Mouse (Mus musculus): ENCODE results near the gene Cdv3. TPM values are rescaled to one million over a fixed set of nuclear protein-coding genes. Genes with fewer than 3 reads are reported as not detected.

Cdv3 gene
- total and polyA plus RNA-seq, 3 experiments: 115 to 258 (median 232) TPM

DNA sequence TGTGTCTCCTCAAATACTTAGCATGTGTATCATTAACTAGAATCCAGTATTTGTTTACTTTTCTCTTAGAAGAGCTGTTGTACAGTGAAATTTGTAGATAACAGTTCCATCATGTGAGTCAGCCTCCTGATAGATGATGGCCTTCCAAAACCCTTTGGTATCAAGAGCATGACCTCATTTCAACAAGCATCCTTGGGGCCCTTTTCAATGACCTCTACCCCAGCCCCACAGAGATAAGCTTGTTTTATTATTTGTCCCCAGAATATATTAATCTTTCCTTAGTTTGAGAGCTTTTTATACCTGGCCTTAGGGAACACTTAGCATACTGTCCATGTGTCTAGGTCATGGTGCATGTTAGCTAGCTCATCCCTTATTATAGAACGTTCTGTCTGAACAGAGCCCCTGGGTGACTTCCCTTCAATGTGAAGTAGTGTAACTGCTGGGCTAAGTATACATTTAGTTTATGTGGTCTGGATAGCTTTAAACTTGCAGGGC is 17.6 kb downstream of the Cdv3 start:
- Histone ChIP-seq H3K4me3 (ENCODE audit: control insufficient read depth in 1 of 2, insufficient read depth in 1 of 2, low read depth in 2 of 2, low read length in 2 of 2) (no peak overlapping the region), H3K4me1 (ENCODE audit: control insufficient read depth in 1 of 2, insufficient read depth in 2 of 2, low read length in 2 of 2) (peaks cover 9 to 27% of the 10 kb centered on the region in 2 experiments), H3K27me3 (ENCODE audit: control insufficient read depth in 1 of 2, insufficient read depth in 2 of 2, low read length in 2 of 2) (no peaks in the 10 kb centered on the region), H3K36me3 (ENCODE audit: control insufficient read depth in 1 of 2, insufficient read depth in 2 of 2, low read length in 2 of 2) (peaks cover 36 to 44% of the 10 kb centered on the region in 2 experiments), H3K9ac (ENCODE audit: control insufficient read depth, low read depth, low read length, poor library complexity, severe bottlenecking) (no peak overlapping the region), H3K9me3 (replicated peaks; ENCODE audit: insufficient read depth, low read length) (no peaks in the 10 kb centered on the region), H3K79me2 (ENCODE audit: control insufficient read depth, insufficient read depth, low read length, poor library complexity) (no peaks in the 10 kb centered on the region), H3K27ac (ENCODE audit: control insufficient read depth, low read depth, low read length) (no peak overlapping the region)
- TF ChIP-seq CTCF (IDR thresholded peaks at IDR 0.05 in 2 of 3, conservative IDR thresholded peaks at IDR 0.05 in 1 of 3; ENCODE audit: control insufficient read depth in 1 of 3, insufficient read depth in 1 of 3, low read depth in 2 of 3, low read length in 3 of 3, poor library complexity in 1 of 3, severe bottlenecking in 1 of 3): no peak
- no peak for TF ChIP-seq ZC3H11A (IDR thresholded peaks at IDR 0.05; ENCODE audit: low read depth, low read length)
- 0 out of 2 replicates have a peak, but pooled peaks have one; percentile 1 for TF ChIP-seq ZMIZ1 (IDR thresholded peaks at IDR 0.05; ENCODE audit: low read depth, low read length)
- no peak for TF ChIP-seq CHD2 (IDR thresholded peaks at IDR 0.05; ENCODE audit: low read length)
- TF ChIP-seq POLR2AphosphoS2 (IDR thresholded peaks at IDR 0.05; ENCODE audit: low read length): peak; percentile 21; the same call in 1 of the 2 replicates
- DNase-seq (ENCODE audit: low read depth, low spot score): no peak

DNA sequence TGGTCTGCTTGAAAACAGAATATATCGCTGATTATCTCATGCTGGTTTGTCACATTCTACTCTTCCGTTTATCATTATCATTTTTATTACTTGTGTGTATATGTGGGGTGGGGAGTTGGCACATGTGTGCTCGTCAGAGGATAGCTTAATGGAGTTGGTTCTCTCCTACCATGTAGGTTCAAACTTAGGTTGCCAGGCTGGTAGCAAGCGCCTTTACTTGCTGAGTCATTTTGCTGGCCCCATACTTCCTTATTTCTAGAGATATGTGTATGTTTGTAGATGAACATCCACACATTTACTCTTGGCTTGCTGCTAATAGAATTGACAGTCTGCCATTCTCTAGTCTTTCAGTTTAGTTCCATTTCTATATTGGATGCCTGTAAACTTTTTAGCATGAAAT is 18.6 kb downstream of the Cdv3 start:
- Histone ChIP-seq H3K79me2 (ENCODE audit: control insufficient read depth, insufficient read depth, low read length, poor library complexity) (no peaks in the 10 kb centered on the region), H3K9ac (ENCODE audit: control insufficient read depth, low read depth, low read length, poor library complexity, severe bottlenecking) (peak overlapping the region; percentile 25), H3K4me1 (ENCODE audit: control insufficient read depth in 1 of 2, insufficient read depth in 2 of 2, low read length in 2 of 2) (peaks cover 9 to 27% of the 10 kb centered on the region in 2 experiments), H3K27ac (ENCODE audit: control insufficient read depth, low read depth, low read length) (peak overlapping the region; percentile 92), H3K36me3 (ENCODE audit: control insufficient read depth in 1 of 2, insufficient read depth in 2 of 2, low read length in 2 of 2) (peaks cover 40 to 44% of the 10 kb centered on the region in 2 experiments), H3K9me3 (replicated peaks; ENCODE audit: insufficient read depth, low read length) (no peaks in the 10 kb centered on the region), H3K4me3 (ENCODE audit: control insufficient read depth in 1 of 2, insufficient read depth in 1 of 2, low read depth in 2 of 2, low read length in 2 of 2) (peak overlapping the region in 1 of 2 experiments; percentile 27; a peak in 2 of 4 replicates), H3K27me3 (ENCODE audit: control insufficient read depth in 1 of 2, insufficient read depth in 2 of 2, low read length in 2 of 2) (no peaks in the 10 kb centered on the region)
- peak; percentile 91 for DNase-seq (ENCODE audit: low read depth, low spot score)
- TF ChIP-seq CTCF (IDR thresholded peaks at IDR 0.05 in 2 of 3, conservative IDR thresholded peaks at IDR 0.05 in 1 of 3; ENCODE audit: control insufficient read depth in 1 of 3, insufficient read depth in 1 of 3, low read depth in 2 of 3, low read length in 3 of 3, poor library complexity in 1 of 3, severe bottlenecking in 1 of 3) (no peak), ZC3H11A (IDR thresholded peaks at IDR 0.05; ENCODE audit: low read depth, low read length) (no peak), MYB (IDR thresholded peaks at IDR 0.05; ENCODE audit: low read depth, low read length) (no peak), E2F4 (IDR thresholded peaks at IDR 0.05; ENCODE audit: borderline replicate concordance, low read depth, low read length) (no peak), SMC3 (IDR thresholded peaks at IDR 0.05; ENCODE audit: low read depth, low read length) (no peak), CHD2 (IDR thresholded peaks at IDR 0.05; ENCODE audit: low read length) (no peak), GATA1 (IDR thresholded peaks at IDR 0.05; ENCODE audit: low read depth, low read length) (peak; percentile 49; the same call in 1 of the 2 replicates), GABPA (IDR thresholded peaks at IDR 0.05; ENCODE audit: low read depth, low read length) (peak; percentile 85), ZNF384 (IDR thresholded peaks at IDR 0.05; ENCODE audit: low read depth, low read length) (no peak), MEF2A (IDR thresholded peaks at IDR 0.05; ENCODE audit: extremely low read depth, insufficient replicate concordance, low read depth, low read length, poor library complexity, severe bottlenecking) (no peak), MAX (IDR thresholded peaks at IDR 0.05; ENCODE audit: low read length) (peak; percentile 8; the same call in 1 of the 2 replicates), MAZ (IDR thresholded peaks at IDR 0.05; ENCODE audit: low read depth, low read length) (no peak), USF1 (IDR thresholded peaks at IDR 0.05; ENCODE audit: low read depth, low read length) (no peak), HCFC1 (IDR thresholded peaks at IDR 0.05; ENCODE audit: low read depth, low read length) (no peak), TAL1 (IDR thresholded peaks at IDR 0.05; ENCODE audit: low read length) (no peak), CHD1 (IDR thresholded peaks at IDR 0.05; ENCODE audit: low read depth, low read length) (0 out of 2 replicates have a peak, but pooled peaks have one; percentile 50), MAFK (IDR thresholded peaks at IDR 0.05; ENCODE audit: borderline replicate concordance, low read depth, low read length) (peak; percentile 55; the same call in 1 of the 2 replicates), SIN3A (IDR thresholded peaks at IDR 0.05; ENCODE audit: low read length) (peak; percentile 73), ETS1 (IDR thresholded peaks at IDR 0.05; ENCODE audit: low read depth, low read length) (peak; percentile 75), ZMIZ1 (IDR thresholded peaks at IDR 0.05; ENCODE audit: low read depth, low read length) (no peak), RCOR1 (IDR thresholded peaks at IDR 0.05; ENCODE audit: low read depth, low read length) (no peak), MXI1 (IDR thresholded peaks at IDR 0.05; ENCODE audit: low read depth, low read length) (peak; percentile 52; the same call in 1 of the 2 replicates), UBTF (IDR thresholded peaks at IDR 0.05; ENCODE audit: borderline replicate concordance, insufficient read depth, low read depth, low read length) (no peak), RAD21 (IDR thresholded peaks at IDR 0.05; ENCODE audit: low read depth, low read length) (no peak), ZKSCAN1 (IDR thresholded peaks at IDR 0.05; ENCODE audit: low read depth, low read length) (no peak), POLR2A (IDR thresholded peaks at IDR 0.05; ENCODE audit: control insufficient read depth in 1 of 2, insufficient read depth in 1 of 2, low read depth in 1 of 2, low read length in 2 of 2, poor library complexity in 1 of 2) (no peak), EP300 (IDR thresholded peaks at IDR 0.05; ENCODE audit: low read depth in 1 of 2, low read length in 2 of 2) (peak; percentile 28 to 57; a peak in 3 of 4 replicates), NELFE (IDR thresholded peaks at IDR 0.05; ENCODE audit: low read depth, low read length) (no peak), NRF1 (IDR thresholded peaks at IDR 0.05; ENCODE audit: insufficient read depth, low read depth, low read length, poor library complexity, severe bottlenecking) (no peak)

Measured in MEL (cell line).